Mouse (Mus musculus): Measurements from ENCODE around the gene Map3k5.

DNA sequence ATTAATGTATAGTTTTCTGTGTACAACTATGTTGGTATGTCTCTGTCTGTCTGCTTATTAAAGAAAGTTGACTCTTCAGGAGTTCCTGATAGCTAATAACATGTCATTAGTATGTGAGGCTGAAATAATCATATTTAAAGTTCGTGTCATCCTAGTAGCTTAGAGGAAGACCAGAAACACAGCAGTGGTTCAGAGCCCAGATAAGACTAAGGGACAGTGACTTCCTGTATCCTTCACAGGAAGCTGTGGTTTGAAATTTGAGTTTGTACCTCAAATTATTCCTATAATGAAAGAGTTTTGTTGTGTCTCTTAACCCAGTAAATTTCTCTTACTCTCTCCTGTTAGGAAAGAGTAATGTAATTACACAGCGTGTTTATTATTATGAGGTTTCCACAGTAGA lies 102.1 kb downstream of the Map3k5 start:
- TF ChIP-seq GATA1 (IDR thresholded peaks at IDR 0.05; ENCODE audit: borderline replicate concordance, low read length) (peak; percentile 68; the same call in 1 of the 3 replicates), FLI1 (IDR thresholded peaks at IDR 0.05; ENCODE audit: low read length) (no peak)
